Mouse (Mus musculus) erythroblast, embryonic 14.5 days (primary cell): Measurements from ENCODE around the gene Tuba1a. TPM values are rescaled to one million over a fixed set of nuclear protein-coding genes. Genes with fewer than 3 reads are reported as not detected.
"Not testable (repeated sequence)": the region's sequence is repeated elsewhere in the genome, so short reads cannot be mapped to it uniquely, and the experiment has no call there.

ENCODE experiments used
- H3K27me3 ChIP-seq: 2 replicates; pipeline ENCODE4 v1.6.1; 2012; ENCODE audit warnings: inconsistent platforms; ENCODE audit not compliant: control insufficient read depth
- H3K36me3 ChIP-seq: 2 replicates; pipeline ENCODE4 v1.6.1; 2012; ENCODE audit warnings: mild to moderate bottlenecking, inconsistent platforms; ENCODE audit not compliant: control insufficient read depth
- H3K4me1 ChIP-seq: 2 replicates; pipeline ENCODE4 v1.6.1; 2012; ENCODE audit warnings: inconsistent platforms; ENCODE audit not compliant: control insufficient read depth
- H3K4me3 ChIP-seq: replicated peaks from 2 replicates; pipeline ENCODE3; 2012; ENCODE audit warnings: moderate library complexity, mild to moderate bottlenecking, inconsistent platforms
- H3K9me3 ChIP-seq: 2 replicates; pipeline ENCODE4 v1.6.1; 2012; ENCODE audit warnings: low read length, inconsistent platforms, mixed read lengths; ENCODE audit not compliant: control insufficient read depth
- GATA1 ChIP-seq: IDR thresholded peaks from 2 replicates; pipeline ENCODE4 v1.6.1; 2012; ENCODE audit warnings: low read length, inconsistent platforms, mixed read lengths
- TAL1 ChIP-seq: IDR thresholded peaks from 3 replicates; pipeline ENCODE4 v1.6.1; 2012; ENCODE audit warnings: low read length, inconsistent platforms, mixed read lengths
- polyA plus RNA-seq: library from polyadenylated mRNA; stranded (reverse); fragments of >175 nt; gene quantifications from 2 replicates; pipeline ENCODE4 v1.2.3, GENCODE M21; 2012

Gene Tuba1a
- polyA plus RNA-seq, 1 experiment: 4.0 TPM

- H3K4me3 ChIP-seq: peak overlapping the region; percentile 6
- TF ChIP-seq TAL1: no peak
- TF ChIP-seq GATA1: no peak
Observed at GRCm38 (mm10) chr15:98930998-98931397, 22.5 kb downstream of the Tuba1a start.

GRCm38 (mm10) chr15:98930017-98930734, 23.3 kb downstream of the Tuba1a start:
- no peaks in the 10 kb centered on the region; the same call in 1 of the 2 replicates for H3K27me3 ChIP-seq
- H3K9me3 ChIP-seq: peaks cover 6% of the 10 kb centered on the region
- no peak overlapping the region for H3K4me3 ChIP-seq
- peaks cover 32% of the 10 kb centered on the region for H3K4me1 ChIP-seq
- peaks cover 34% of the 10 kb centered on the region for H3K36me3 ChIP-seq
- no peak for TF ChIP-seq GATA1
- TF ChIP-seq TAL1: no peak

More at GRCm38 (mm10) chr15:98930998-98931397, 22.5 kb downstream of the Tuba1a start:
- peaks cover 34% of the 10 kb centered on the region for H3K36me3 ChIP-seq
- no peaks in the 10 kb centered on the region; the same call in 1 of the 2 replicates for H3K27me3 ChIP-seq
- peaks cover 40% of the 10 kb centered on the region for H3K4me1 ChIP-seq
- H3K9me3 ChIP-seq: peaks cover 5% of the 10 kb centered on the region

GRCm38 (mm10) chr15:98928598-98929240, 24.8 kb downstream of the Tuba1a start:
- Histone ChIP-seq H3K27me3 (no peaks in the 10 kb centered on the region; the same call in 1 of the 2 replicates), H3K36me3 (peaks cover 34% of the 10 kb centered on the region), H3K9me3 (peaks cover 6% of the 10 kb centered on the region), H3K4me3 (no peak overlapping the region), H3K4me1 (peaks cover 25% of the 10 kb centered on the region)
- TF ChIP-seq TAL1 (no peak), GATA1 (no peak)

- no peaks in the 10 kb centered on the region; the same call in 1 of the 2 replicates for H3K27me3 ChIP-seq
- H3K4me3 ChIP-seq: no peak overlapping the region
- TF ChIP-seq TAL1 (no peak), GATA1 (no peak)
- peaks cover 26% of the 10 kb centered on the region for H3K36me3 ChIP-seq
- peaks cover 23% of the 10 kb centered on the region for H3K4me1 ChIP-seq
- peaks cover 6% of the 10 kb centered on the region for H3K9me3 ChIP-seq
Observed at GRCm38 (mm10) chr15:98927566-98927965, 25.9 kb downstream of the Tuba1a start.

GRCm38 (mm10) chr15:98924682-98925081, 28.8 kb downstream of the Tuba1a start:
- Histone ChIP-seq H3K4me1 (peaks cover 11% of the 10 kb centered on the region), H3K36me3 (peaks cover 2% of the 10 kb centered on the region; the same call in 1 of the 2 replicates), H3K4me3 (no peak overlapping the region), H3K9me3 (peaks cover 6% of the 10 kb centered on the region), H3K27me3 (no peaks in the 10 kb centered on the region; the same call in 1 of the 2 replicates)
- TF ChIP-seq GATA1: no peak
- no peak for TF ChIP-seq TAL1

- no peak overlapping the region for H3K4me3 ChIP-seq
- no peaks in the 10 kb centered on the region; the same call in 1 of the 2 replicates for H3K36me3 ChIP-seq
- TF ChIP-seq GATA1 (no peak), TAL1 (no peak)
Observed at GRCm38 (mm10) chr15:98923031-98923537, 30.4 kb downstream of the Tuba1a start.

GRCm38 (mm10) chr15:98922581-98922980, 30.9 kb downstream of the Tuba1a start:
- no peak for TF ChIP-seq GATA1
- no peak for TF ChIP-seq TAL1
- no peaks in the 10 kb centered on the region; the same call in 1 of the 2 replicates for H3K36me3 ChIP-seq

More at GRCm38 (mm10) chr15:98923031-98923537, 30.4 kb downstream of the Tuba1a start:
- Histone ChIP-seq H3K4me1 (peaks cover 14% of the 10 kb centered on the region), H3K9me3 (peaks cover 6% of the 10 kb centered on the region), H3K27me3 (no peaks in the 10 kb centered on the region)

GRCm38 (mm10) chr15:98921510-98921909, 32.0 kb downstream of the Tuba1a start:
- H3K4me1 ChIP-seq: peaks cover 23% of the 10 kb centered on the region
- H3K4me3 ChIP-seq: no peak overlapping the region
- H3K27me3 ChIP-seq: peaks cover 3% of the 10 kb centered on the region
- peaks cover 6% of the 10 kb centered on the region for H3K9me3 ChIP-seq
- H3K36me3 ChIP-seq: no peaks in the 10 kb centered on the region; the same call in 1 of the 2 replicates
- TF ChIP-seq TAL1: no peak
- no peak for TF ChIP-seq GATA1

More at GRCm38 (mm10) chr15:98922581-98922980, 30.9 kb downstream of the Tuba1a start:
- Histone ChIP-seq H3K27me3 (no peaks in the 10 kb centered on the region), H3K4me3 (no peak overlapping the region), H3K9me3 (peaks cover 6% of the 10 kb centered on the region), H3K4me1 (peaks cover 13% of the 10 kb centered on the region)

GRCm38 (mm10) chr15:98918499-98918895, 35.0 kb downstream of the Tuba1a start:
- H3K4me1 ChIP-seq: peaks cover 32% of the 10 kb centered on the region
- H3K36me3 ChIP-seq: not testable (repeated sequence)

More at GRCm38 (mm10) chr15:98918499-98918895, 35.0 kb downstream of the Tuba1a start:
- peak overlapping the region; percentile 97 for H3K4me3 ChIP-seq
- H3K9me3 ChIP-seq, H3K27me3 ChIP-seq: not testable (repeated sequence)
